ENCODE assay signal across 8 mouse cellular contexts in genomic region chr12:80366004-80366480, GRCm38 (mm10).
DNase-seq lines count a peak whose midpoint lies in the region; ATAC-seq and TF ChIP-seq lines count a peak whose summit lies in the region.

No protein-coding gene starts in this region.

- H3K27me3 ChIP-seq in midbrain, embryonic 13.5 days: no peaks in the 10 kb centered on the region
- no peaks in the 10 kb centered on the region for H3K27me3 ChIP-seq in midbrain, embryonic 10.5 days (ENCODE audit: low read depth, poor library complexity, severe bottlenecking)
- no peaks in the 10 kb centered on the region for H3K27me3 ChIP-seq in cerebellum, adult 2 months (ENCODE audit: control insufficient read depth, insufficient read depth, low read length)
- H3K27me3 ChIP-seq in heart, embryonic 12.5 days (replicated peaks): no peaks in the 10 kb centered on the region

- H3K4me3 ChIP-seq in midbrain, embryonic 13.5 days (replicated peaks): no peak overlapping the region
- no peak overlapping the region for H3K4me3 ChIP-seq in midbrain, embryonic 10.5 days
- no peak overlapping the region for H3K4me3 ChIP-seq in cerebellum, adult 2 months (replicated peaks; ENCODE audit: insufficient read depth, low read depth, low read length)
- H3K4me3 ChIP-seq in heart, embryonic 12.5 days: no peak overlapping the region

- WGBS in midbrain, embryonic 13.5 days: 67% methylated on average over 3 of the region's 3 CpGs
- 78% methylated on average over 3 of the region's 3 CpGs for WGBS in midbrain, embryonic 10.5 days
- under 1% methylated on average over 3 of the region's 3 CpGs for WGBS in cerebellum, adult 2 months
- WGBS in heart, embryonic 12.5 days: 5% methylated on average over 3 of the region's 3 CpGs

- peak overlapping the region; percentile 15 for H3K27ac ChIP-seq in midbrain, embryonic 13.5 days
- H3K27ac ChIP-seq in midbrain, embryonic 10.5 days (replicated peaks): no peak overlapping the region
- H3K27ac ChIP-seq in cerebellum, adult 2 months (ENCODE audit: insufficient read depth, low read length): no peak overlapping the region; the same call in 1 of the 2 replicates
- peak overlapping the region; percentile 97 for H3K27ac ChIP-seq in heart, embryonic 12.5 days (ENCODE audit: poor library complexity, severe bottlenecking)

- H3K4me1 ChIP-seq in midbrain, embryonic 13.5 days (replicated peaks): peaks cover 11% of the 10 kb centered on the region; the same call in 1 of the 2 replicates
- no peaks in the 10 kb centered on the region for H3K4me1 ChIP-seq in midbrain, embryonic 10.5 days
- H3K4me1 ChIP-seq in cerebellum, adult 2 months (ENCODE audit: control insufficient read depth, insufficient read depth, low read length): peaks cover 9% of the 10 kb centered on the region
- peaks cover 43% of the 10 kb centered on the region for H3K4me1 ChIP-seq in heart, embryonic 12.5 days (replicated peaks)

- H3K9me3 ChIP-seq in midbrain, embryonic 13.5 days: no peaks in the 10 kb centered on the region
- no peaks in the 10 kb centered on the region for H3K9me3 ChIP-seq in midbrain, embryonic 10.5 days (replicated peaks)
- 0 out of 2 replicates have a peak, but pooled peaks cover 3% of the 10 kb centered on the region for H3K9me3 ChIP-seq in heart, embryonic 12.5 days (replicated peaks)

- H3K9ac ChIP-seq in midbrain, embryonic 13.5 days (replicated peaks): no peak overlapping the region
- no peak overlapping the region for H3K9ac ChIP-seq in heart, embryonic 12.5 days

- H3K36me3 ChIP-seq in midbrain, embryonic 13.5 days: peaks cover 22% of the 10 kb centered on the region
- peaks cover 52% of the 10 kb centered on the region for H3K36me3 ChIP-seq in midbrain, embryonic 10.5 days
- H3K36me3 ChIP-seq in heart, embryonic 12.5 days: peaks cover 35% of the 10 kb centered on the region

- TF ChIP-seq POLR2A in cerebellum, adult 2 months (IDR thresholded peaks at IDR 0.05; ENCODE audit: borderline replicate concordance, insufficient read depth, low read length): no peak

- no peak for ATAC-seq in midbrain, embryonic 13.5 days
- ATAC-seq in heart, embryonic 12.5 days (ENCODE audit: insufficient number of reproducible peaks, low FRiP score): peak; percentile 65
- ATAC-seq in megakaryocyte progenitor cell, adult 5-6 weeks (replicated peaks; ENCODE audit: poor library complexity): peak; percentile 63

- no peak for DNase-seq in midbrain, embryonic 10.5 days (ENCODE audit: low spot score)
- peak; percentile 45 to 66 for DNase-seq in cerebellum, adult 2 months
- peak; percentile 32 to 46 for DNase-seq in kidney, postnatal 36 days
- no peak for DNase-seq in spleen, postnatal 14 days (ENCODE audit: low spot score in 2 of 2)
- DNase-seq in adrenal gland, adult 8-10 months: no peak

- no peak overlapping the region for H3K4me2 ChIP-seq in midbrain, embryonic 13.5 days (replicated peaks)
- peak overlapping the region; percentile 33; the same call in 1 of the 2 replicates for H3K4me2 ChIP-seq in heart, embryonic 12.5 days

- TF ChIP-seq CTCF in cerebellum, adult 2 months (IDR thresholded peaks at IDR 0.05; ENCODE audit: borderline replicate concordance, insufficient read depth, low read depth, low read length): no peak

Comparison
In these comparisons a context has a peak if more than half of its experiments do, and no peak if none do; other contexts are left out.
1. H3K27ac ChIP-seq: peak in midbrain, embryonic 13.5 days (single experiment) and heart, embryonic 12.5 days (single experiment); none in midbrain, embryonic 10.5 days (single experiment) and cerebellum, adult 2 months (single experiment).
2. DNase-seq: peak in cerebellum, adult 2 months (2 of 2) and kidney, postnatal 36 days (2 of 2); none in midbrain, embryonic 10.5 days (single experiment), spleen, postnatal 14 days (0 of 2) and adrenal gland, adult 8-10 months (single experiment).